Mouse (Mus musculus) naive thymus-derived CD4-positive, alpha-beta T cell, adult 2 months (primary cell): ENCODE measurements around the gene Trim14.

Experiments used
- DNase-seq: peaks from one replicate; pipeline ENCODE4 v3.0.0-alpha.2; 2011; ENCODE audit warnings: low read depth

Trim14 gene

DNA sequence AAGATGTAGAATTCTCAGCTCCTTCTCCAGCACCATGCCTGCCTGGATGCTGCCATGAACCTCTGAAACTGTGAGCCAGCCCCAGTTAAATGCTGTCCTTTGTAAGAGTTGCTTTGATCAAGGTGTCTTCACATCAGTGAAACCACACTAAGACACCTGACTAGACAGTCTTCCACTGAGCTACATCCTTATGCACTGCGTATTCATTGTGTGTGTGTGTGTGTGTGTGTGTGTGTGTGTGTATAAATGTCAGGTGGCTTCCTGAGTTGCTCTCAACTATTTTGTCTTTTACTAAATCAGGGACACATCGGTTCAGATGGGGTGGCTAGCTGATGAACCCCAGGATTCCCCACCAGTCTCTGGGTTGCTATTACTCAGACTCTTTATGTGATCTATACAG is 56.9 kb downstream of the Trim14 start:
- peak; percentile 69 for DNase-seq

DNA sequence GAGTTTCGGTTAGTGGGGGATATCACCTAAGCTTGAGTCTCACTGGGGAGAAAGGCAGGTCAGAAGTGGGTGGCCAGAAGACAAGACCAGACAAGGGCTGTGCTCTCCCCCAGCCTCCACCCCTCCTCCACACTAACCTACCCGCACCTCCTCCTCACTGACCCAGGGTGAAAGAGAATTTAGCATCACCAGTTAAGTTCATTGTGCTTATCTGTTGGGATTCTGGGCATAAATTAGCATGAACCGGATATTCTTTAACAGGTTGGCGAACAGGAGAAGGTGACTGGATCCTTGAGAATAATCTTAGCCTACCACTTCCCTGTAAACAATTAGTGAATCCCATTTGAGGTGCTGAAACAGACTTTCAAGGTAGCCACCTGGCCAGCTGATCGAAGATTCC is 60.8 kb downstream of the Trim14 start:
- DNase-seq: no peak

DNA sequence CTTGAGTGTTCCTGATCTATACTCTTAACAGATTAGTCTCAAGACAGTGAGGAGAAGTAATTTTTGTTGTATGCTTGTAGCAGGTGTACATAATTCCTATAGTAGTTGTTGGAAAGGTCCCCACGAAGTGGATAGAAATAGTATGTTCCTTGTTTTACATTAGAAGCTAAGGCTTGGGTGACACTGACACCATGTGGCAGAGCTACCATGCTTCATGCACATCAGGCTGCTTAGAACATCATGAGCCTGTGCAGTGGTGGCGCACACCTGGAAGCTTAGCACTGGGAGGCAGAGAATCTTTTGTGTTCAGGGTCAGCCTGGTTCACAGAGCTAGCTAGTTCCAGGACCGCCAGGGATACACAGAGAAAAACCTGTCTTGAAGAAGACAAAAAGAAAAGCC is 70.2 kb downstream of the Trim14 start:
- DNase-seq: peak; percentile 47

DNA sequence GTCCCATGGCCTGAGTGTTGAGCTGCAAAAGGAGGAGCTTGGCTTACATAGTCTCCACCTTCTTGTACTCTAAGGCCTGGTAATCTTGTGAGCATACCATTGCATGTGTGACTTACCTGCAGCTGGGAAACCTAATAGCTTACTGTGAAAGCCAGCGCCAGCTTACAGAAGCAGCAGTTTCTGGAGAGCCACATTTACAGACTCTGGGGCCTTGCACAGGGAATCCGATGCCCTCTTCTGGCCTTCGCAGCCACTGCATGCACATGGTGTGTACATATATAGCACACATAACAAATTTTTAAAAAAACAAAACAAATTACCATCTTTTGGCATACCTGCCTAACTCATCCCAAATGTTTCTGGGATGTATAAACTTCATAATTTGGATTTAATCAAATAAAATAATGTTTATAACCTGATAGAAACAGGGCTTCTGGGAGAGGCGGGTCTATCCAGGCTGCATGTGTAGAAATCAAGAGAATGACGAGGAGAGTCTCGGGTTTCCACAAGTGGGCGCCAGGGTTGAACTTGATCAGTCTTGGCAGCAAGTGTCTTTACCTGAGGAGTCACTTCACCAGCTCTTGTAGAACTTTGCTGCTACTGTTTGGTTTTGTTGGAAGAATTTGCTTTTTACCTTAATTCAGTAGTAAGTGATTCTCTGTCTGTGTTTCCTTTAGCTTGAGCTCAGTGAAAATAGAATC is 72.7 kb downstream of the Trim14 start:
- DNase-seq: peak; percentile 70

DNA sequence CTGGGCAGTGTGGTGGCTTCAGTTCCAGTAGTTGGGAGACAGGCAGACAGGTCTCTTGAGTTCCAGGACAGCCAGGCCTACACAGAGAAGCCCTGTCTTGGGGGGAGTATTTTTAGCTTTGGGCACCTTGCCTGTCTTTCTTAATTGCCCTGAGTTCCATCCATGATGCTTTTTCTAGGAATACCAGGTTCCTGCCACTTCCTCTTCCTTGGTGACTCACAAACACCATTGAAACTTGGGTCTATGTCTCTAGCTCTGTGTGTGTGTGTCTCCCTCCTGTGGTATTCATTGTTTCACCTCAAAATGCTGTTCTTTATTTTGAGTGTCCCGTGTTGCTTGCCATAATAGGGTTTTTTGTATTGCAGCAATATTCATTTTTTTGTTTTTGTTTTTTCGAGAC is 77.5 kb downstream of the Trim14 start:
- no peak for DNase-seq

DNA sequence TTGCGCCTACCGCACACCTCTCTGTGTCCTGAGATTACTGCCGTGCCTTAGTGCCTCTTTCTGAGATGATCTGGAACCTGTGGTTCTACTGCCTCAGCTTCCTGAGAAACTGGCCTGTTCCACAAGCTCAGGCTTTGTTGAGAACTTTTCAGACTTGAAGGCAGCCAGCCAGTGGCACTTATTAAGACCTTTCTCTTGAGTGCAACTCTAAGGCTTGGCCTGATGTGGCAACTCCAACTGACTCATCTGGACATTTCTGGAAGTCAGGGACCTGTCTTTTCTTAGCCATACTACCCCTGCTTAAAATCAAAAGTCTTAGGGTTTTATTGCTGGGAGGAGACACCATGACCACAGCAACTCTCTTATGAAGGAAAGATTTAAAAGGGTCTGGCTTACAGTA is 78.8 kb downstream of the Trim14 start:
- DNase-seq: no peak

DNA sequence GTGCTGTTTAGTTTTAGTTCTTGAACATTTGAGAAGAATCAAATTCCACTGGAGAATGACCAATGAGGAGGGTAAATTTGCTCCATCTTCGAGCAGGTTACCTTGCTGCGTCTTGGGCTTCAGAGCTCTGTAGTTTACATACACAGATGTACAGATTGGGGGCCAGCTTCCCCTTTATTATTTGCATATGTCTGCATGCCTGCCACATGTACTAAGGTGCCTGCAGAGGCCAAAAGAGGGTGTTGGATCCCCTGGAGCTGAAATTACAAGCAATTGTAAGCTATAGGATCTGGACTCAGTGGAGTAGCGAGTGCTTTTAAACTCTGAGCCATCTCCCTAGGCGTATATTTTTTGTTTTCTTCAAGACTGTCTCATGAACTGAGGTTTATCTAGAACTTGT is 79.2 kb downstream of the Trim14 start:
- no peak for DNase-seq

DNA sequence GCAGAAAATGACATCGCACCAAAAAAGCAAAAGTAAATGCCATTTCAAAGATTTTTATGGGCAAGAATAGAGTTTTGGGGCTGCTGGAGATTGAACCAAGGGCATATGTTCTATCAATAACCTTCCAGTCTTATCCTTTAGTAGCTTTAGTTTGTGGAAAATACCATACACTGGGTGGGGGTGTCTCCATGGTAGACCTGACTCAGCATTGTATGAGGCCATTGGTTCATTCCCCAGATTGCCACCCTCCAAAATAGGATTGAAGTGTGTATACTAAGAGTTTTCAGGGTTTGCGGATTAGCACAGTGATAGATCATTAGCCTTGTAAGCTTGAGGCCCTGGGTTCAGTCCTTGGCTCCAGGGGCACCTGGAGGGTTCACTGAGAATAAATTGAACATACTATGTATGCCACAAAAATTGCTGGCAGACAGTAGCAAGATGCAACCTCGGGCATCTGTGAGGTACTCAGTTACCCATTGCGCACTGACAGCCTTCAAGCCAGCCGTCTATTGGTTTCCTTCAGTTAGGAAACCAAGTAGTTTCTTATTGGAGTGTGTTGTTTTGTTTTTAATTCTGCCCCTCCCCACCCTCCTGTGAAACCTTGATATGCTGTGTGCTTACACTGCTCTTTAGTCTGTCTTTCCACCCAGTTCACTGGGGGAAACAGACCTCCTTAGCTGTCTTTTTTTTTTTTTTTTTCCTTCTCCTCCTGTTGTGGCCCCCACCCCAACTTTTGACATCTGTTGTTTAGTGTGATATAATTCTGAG is 81.7 kb downstream of the Trim14 start:
- peak; percentile 50 for DNase-seq

DNA sequence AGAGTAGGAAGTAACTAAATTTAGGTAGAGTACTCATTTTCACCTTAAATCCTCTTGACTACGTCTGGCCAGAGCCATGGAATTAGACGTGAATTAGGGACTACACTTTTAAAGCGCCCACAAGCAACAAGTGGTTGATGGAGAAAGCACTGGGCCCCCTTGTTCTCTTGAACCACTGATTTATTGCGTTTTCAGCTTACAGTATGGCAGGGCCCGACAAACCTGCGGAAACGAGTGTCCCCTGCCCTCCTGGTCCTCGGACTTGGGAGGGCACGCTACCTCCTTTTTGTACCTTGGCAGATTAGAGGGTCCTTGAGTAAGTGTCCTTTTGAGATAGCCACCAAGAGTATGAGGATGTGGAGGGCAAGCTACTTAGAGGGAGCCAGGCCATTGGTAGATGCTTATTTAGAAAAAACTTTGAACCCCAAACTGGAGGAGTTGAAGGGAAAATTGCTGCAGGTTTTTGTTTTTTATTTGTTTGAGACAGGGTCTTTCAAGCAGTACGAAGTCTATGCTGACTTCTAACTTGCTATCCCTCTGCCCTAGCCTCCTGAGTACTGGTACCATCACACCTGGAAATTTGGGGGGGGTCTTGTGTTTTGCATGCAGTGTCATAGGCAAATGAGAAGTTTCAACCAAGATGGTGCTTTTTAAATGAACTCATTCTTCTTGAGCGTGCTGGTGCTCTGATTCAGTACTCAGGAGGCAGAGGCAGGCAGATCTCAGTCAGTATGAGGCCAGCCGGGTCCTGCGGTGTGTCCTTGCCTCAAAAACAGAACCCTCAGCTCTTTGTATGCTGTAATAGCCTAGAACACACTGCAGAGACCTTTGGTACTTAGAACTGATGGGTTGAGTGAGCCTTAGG is 82.9 kb downstream of the Trim14 start:
- DNase-seq: no peak

DNA sequence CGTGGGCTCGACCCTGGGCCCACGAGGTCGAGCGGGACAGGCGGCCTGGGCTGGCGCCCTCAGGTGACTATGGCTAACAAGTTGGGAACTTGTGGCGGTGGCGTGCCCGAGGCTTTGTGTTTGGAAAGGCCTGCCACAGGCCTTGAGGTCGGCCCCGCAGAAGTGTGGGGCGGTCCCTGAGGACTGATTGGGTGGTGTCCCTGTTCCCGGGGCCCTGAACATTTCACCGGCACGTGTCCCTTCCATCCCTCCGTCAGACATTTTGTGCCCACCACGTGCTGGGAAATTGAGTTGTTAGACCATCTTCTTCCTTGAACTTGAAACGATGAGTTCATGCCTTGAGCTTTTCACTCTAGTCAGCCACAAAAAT is 83.5 kb downstream of the Trim14 start:
- DNase-seq: no peak

DNA sequence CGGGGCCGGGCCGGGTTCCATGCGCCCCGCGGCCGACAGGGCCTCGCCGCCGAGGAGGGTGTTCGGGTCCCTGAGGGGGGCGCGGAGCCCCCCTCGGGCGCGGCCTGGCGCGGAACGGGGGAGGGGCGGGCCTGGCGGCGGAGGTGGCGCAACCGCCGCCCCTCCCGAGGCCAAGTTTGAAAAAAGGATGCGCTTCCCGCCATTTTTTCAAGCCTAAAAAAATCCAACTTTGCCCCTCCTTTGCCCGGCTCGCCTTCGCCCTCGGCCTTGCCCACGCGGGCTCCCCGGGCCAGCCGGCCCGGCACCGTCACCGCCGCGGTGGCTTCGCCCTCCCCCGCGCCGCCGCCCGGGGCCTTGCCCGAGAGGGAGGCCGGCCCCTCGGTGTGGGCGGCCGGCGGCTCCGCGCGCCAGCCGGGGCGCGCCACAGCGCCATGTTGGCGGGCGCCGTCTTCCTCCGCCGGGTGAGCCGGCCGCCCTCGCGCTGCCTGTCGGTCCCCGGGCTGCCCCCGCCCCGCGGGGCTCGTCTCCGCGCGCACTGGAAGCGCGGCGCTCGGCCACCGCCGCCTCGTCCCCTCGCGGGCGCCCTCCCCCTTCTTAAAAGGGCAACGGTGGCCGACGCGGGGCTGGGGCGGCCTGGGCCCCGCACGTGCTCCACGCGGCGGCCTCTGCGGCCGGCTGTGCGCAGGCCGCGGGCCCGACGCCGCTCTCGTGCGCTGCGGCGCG is 84.0 kb downstream of the Trim14 start:
- DNase-seq: peak; percentile 84

DNA sequence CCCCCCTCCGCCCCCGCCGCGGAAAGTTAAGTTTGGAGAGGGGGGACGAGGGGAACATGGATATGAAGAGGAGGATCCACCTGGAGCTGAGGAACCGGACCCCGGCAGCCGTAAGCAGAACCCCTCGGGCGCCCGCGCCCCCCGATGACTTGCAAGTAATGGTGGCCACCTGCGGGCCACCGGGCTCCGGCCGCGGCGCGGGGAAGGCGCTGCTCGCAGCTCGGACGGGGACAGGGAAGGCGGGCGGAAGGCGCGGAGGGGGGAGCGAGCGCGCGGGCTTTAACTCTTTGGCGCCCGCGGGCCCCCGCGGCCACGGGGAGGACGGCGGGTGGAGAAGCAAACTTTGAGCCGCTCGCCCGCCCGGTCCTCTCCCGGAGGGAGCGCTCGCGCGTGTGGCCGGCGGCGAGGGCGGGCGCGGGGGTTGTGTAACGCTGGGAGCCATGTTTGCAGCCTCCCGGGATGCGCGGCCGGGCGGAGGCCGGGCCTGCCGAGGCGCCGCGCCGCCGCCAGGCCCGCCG is 84.6 kb downstream of the Trim14 start:
- peak; percentile 79 for DNase-seq

DNA sequence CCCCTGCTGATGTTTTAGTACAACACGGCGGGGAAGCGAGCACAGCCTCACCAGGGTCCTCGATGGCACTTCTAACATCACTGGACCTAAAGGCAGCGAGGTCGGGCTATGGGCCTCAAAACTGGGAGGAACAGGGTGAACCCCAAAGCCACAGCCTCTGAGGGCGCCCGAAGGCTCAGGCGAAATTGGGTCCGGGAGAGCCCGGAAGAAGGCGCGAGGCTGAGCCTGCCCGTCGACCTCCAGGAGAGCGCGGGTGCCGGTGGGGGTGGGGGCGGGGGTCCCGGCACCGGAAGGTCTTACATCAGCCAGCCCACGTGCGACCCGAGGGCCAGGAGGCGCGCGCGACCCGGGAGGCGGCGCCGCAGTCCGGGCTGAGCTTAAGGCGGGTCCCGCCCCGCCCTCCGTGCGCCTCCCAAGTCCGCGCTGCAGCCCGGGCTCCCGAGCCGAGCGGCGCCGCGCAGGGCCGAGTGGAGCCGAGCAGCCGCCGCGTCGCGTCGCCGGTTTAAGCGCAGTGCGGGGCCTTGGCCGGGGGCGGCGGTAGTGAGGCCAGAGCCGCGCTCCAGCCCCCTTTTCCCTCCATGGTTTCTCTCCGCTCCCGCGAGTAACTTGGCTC is 85.3 kb downstream of the Trim14 start, which contains the start of gene Anp32b:
TSS of gene Anp32b (plus strand) at position 384 of the 613 bp plus-strand sequence.
- peak; percentile 93 for DNase-seq

DNA sequence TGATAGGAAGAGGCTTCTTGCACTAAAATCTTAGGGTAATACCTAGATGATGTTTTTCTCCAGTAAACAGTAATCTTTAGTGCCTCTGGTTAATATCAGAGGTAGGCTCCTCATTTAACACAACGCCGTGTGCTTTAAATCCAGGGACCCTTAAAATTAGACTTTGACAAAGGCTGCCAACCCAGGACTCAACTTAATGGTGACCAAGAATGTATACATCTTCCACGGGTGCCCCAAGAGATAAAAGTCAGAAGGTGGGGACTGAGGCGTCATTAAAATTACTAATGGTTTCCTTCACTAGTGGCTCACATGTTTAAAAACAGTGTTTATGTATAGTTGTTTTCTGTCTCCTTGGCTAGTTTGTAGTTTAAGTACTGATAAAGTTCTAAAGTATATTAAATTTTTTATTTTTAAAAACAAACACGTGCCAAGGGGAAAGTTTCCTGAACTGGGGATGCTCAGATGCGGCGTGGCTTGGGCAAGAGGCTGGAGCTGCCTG is 85.9 kb downstream of the Trim14 start:
- no peak for DNase-seq

DNA sequence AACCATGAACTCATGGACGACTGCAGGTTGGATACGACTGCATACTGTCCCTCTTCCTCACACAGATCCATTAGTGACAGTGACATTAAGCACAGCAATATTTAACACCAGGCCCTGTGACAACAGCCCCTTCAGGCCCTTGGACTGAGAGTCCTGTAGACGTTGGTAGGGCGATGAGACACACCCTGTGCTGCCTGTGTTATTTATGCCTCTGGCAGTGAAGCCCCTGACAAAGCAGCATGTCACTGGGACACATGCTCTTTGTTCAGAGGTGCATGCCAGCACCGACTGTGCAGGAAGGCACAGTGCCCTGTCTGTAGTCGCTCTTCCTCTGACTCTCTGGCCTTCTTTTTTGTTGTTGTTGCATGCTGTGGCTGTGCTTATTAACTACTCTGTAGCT is 87.1 kb downstream of the Trim14 start:
- DNase-seq: no peak

DNA sequence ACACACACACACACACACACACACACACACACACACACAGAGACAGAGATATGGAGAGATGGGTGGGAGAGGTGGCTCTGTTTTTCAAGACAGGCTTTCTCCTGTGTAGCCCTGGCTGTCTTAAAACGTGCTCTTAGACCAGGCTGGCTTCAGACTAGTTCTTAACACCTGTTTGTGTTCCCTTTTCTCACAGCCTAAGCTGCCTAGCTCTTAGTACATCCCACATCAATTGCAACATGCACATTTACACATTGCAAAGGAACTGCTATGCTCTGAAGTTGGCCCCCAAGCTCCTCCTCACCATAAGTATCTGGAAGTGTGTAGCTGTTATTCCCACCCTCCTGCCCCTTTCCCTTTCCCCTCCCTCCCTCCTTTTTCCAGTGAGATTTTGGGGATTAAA is 88.5 kb downstream of the Trim14 start:
- DNase-seq: no peak

DNA sequence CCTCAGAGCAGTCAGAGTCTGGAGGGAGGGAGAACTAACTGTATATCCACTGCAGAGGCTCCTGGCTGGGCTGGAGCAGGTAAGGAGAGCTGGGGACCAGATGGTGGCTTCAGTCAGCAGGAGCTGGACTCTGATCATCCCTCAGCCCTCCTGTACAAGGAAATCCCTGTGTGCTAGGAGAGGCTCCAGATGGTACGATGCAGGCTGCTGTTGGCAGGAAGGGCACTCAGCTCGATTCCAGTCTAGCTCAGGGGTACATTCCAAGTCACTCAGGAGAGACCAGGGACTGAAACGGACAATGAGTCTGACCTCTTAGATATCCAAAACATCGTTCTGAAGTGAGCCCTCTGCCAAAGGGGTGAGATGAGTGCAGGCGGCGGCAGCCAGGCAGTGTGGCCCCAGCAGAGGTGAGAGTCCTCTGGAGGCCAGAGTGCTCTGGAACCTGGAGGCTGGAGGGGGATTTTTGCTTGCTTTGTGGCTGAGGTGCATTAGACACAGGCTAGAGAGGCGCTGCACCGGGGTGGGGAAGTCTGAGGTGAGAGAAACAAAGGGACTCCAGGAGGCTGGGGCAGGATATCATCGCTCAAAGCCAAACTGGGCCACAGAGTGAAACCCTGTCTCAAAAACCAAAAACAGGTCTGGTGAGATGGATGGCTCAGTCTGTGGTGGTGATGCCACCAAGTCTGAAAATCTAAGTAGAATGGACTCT is 90.5 kb downstream of the Trim14 start:
- DNase-seq: no peak
